Mouse (Mus musculus) splenic B cell, adult 2 months (primary cell): Measurements from ENCODE around the gene Ttll3.

ENCODE experiments used
- DNase-seq: peaks from one replicate; pipeline ENCODE4 v3.0.0-alpha.2; 2011; ENCODE audit warnings: low read depth, low spot score
- H3K27me3 ChIP-seq: 2 replicates; pipeline ENCODE4 v1.6.1; 2012; ENCODE audit warnings: mild to moderate bottlenecking, low read length, moderate library complexity, mixed read lengths; ENCODE audit not compliant: control insufficient read depth, poor library complexity, insufficient read depth, severe bottlenecking
- H3K36me3 ChIP-seq: 2 replicates; pipeline ENCODE4 v1.6.1; 2012; ENCODE audit warnings: mild to moderate bottlenecking, low read length, moderate library complexity, mixed read lengths; ENCODE audit not compliant: control insufficient read depth, poor library complexity, insufficient read depth, severe bottlenecking

Gene Ttll3

DNA sequence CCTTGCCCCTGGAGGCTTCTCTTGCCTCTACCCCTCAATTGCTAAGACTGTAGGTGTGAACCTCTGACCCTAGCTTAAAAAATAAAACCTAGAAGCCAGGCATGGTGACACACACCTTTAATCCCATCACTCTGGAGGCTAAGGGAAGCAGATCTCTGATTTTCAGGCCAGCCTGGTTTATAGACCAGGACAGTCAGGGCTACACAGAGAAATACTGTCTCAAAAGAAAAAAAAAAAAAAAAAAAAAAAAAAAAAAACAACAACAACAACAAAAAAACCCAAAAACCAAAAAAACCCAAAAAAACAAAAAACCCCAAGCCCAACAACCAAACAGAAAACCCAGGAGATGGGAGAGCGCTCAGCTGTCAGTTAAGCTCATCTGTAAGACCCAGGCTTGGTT, 21.5 kb upstream of the Ttll3 start:
- Histone ChIP-seq H3K36me3 (peaks cover 6% of the 10 kb centered on the region; the same call in 1 of the 2 replicates), H3K27me3 (no peaks in the 10 kb centered on the region)
- no peak for DNase-seq

DNA sequence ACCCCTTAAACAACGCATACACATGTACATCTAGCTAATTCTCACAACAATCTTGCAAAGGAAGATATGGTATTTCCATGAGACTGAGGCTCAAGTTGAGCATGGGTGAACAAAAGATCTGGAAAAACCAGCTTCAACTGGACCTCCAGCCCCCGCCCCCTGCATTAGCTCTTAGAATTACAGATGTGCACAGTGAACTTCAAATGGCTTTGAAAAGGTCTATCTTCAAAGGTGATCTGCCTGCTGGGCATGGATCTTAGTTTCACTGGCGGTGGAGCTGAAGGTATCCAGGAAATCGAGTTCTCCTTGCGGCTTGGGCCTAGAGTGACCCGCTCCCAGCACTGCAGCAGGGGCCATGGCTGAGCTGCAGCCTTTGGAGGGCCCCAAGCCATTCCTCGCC, 20.9 kb upstream of the Ttll3 start:
- DNase-seq = no peak
- H3K36me3 ChIP-seq = peaks cover 6% of the 10 kb centered on the region; the same call in 1 of the 2 replicates
- H3K27me3 ChIP-seq = no peaks in the 10 kb centered on the region

DNA sequence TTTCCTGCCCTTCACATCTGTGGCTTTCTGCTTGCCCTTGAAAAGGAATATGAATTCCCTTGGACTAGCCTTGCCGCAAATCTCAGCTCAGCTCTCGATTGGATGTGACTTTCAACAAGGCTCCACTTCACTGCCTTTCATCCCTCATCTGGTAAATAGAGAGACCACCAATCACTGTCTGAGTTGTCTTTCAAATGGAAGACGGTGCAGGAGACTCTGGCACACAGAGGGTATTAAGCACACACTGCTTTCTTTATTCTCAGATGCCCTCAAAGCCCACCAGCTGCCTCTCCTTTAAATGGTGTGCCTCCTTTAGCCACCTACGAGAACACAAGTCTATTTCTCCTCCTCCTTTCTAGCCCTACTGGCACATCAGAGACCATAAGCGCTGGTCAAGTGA, 20.5 kb upstream of the Ttll3 start:
- peaks cover 6% of the 10 kb centered on the region; the same call in 1 of the 2 replicates for H3K36me3 ChIP-seq
- no peaks in the 10 kb centered on the region for H3K27me3 ChIP-seq
- no peak for DNase-seq

DNA sequence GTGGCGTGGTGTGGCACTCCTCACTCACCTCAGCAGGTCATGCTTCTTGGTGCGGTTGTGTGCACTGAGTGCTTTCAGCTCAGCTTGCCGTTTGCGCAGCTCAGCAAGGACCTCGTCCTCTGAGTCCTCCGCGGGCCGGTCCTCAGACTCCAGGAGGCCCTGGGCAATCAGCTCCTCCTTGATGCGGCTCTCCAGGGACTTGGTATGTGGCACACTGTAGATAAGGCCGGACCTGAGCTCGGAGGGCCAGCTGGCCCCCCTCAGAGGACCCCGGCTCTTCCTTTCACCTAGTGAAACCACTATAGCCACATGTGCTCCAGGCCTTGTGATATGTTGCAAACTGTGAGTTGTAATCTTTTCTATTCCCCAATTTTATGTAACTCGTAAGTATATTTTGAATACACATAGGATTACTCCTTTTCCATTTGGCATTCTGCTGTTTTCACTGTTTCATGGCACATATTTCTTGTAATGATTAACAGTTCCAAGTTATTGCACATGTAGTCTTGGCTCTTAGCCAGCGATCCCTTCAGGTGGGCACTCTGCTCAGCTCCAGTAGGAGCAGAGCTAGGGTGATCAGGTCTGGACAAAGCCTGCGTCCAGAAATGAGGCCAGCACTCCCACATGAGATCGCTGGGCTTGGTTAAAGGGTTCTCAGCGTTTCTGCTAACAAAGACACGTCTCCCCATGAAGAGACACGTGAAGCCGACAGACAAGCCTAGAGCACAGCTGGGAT, 18.7 kb upstream of the Ttll3 start:
- H3K27me3 ChIP-seq = no peaks in the 10 kb centered on the region
- no peak for DNase-seq
- H3K36me3 ChIP-seq = peaks cover 8% of the 10 kb centered on the region

DNA sequence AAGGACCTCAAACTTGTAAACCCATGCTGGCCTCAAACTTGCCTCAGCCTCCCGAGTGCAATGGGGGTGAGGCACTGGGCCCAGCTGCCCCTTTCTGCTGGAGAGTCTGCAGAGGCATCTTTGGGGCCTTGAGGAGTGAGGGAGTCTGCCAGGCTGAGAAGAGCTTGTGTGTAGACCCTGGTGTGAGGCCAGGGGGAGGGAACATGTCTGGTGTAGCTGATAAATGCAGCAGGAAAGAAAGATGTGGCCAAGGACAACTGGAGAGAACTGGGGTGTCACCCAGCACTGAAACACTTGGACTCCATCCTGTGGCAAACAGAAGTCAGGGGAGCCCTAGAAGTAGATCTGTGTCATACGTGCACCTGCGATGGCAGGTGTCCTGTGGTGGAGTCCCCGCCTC, 15.6 kb upstream of the Ttll3 start:
- no peak for DNase-seq
- no peaks in the 10 kb centered on the region for H3K27me3 ChIP-seq
- H3K36me3 ChIP-seq = peaks cover 7% of the 10 kb centered on the region

DNA sequence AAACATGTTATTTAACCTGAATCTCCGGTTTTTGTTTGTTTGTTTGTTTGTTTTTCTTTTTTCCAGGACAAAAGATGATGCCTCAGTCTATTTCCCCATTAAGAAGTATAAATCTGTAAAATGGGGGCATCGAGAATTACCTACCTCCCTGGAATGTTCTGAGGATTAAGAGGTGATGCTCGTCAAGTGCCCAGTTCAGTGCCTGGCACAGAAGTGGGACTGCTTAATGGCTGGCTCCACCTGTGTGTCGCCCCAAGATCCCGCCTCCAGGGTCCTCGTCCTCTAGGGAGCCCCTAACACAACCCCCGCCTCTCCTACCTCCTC, 11.9 kb upstream of the Ttll3 start:
- Histone ChIP-seq H3K27me3 (no peaks in the 10 kb centered on the region), H3K36me3 (peaks cover 12% of the 10 kb centered on the region)

DNA sequence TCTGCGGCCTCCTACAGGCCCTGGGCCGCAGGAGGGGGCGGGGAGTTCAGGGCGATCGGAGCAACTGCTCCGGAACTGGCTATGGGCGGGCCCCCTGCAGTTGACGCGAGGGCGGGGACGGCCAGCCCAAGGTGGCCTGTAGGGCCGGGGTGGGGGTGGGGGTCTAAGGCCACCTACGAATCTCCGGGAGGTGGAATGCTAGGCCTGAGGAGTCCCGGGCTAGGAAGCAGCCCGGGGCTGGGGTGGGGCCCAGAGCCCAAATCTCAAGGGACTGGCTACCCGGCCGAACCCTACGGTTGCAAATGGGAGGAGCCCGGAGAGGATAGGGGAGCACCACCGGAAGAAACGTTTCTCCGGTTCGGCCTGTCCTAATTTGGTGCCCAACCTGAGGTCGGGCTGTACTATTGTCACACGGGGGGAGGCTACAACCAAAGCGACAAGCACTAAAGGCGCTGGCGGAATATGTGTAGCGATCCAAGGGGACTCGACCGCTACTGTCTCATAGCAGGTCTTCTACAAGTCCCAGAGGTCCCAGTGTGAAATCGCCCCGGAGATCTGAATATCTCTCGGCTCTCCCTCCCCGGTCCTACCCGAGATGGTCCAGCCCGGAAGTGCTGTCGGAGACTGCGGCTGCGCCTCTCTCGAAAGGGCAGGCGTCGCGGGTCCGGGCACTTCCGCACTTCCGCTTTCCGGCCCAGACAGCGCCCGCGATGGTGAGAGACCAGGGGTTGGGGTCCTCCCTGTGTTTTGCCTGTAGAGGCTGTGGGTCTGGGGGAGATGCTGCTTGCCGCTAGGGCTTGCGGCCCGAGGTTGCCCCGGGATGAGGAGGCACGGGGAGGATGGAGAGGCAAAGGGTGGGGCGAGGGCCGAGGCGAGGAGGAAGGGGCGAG, 11.3 kb upstream of the Ttll3 start, which contains the start of the genes Tada3 and Arpc4:
Gene Tada3, minus strand, starts transcription at position 388 of the 890 bp plus-strand sequence.
Gene Arpc4, plus strand, starts transcription at position 620 of the 890 bp plus-strand sequence.
- H3K36me3 ChIP-seq = peaks cover 13% of the 10 kb centered on the region

More for the DNA sequence above, 11.9 kb upstream of the Ttll3 start:
- DNase-seq = no peak

DNA sequence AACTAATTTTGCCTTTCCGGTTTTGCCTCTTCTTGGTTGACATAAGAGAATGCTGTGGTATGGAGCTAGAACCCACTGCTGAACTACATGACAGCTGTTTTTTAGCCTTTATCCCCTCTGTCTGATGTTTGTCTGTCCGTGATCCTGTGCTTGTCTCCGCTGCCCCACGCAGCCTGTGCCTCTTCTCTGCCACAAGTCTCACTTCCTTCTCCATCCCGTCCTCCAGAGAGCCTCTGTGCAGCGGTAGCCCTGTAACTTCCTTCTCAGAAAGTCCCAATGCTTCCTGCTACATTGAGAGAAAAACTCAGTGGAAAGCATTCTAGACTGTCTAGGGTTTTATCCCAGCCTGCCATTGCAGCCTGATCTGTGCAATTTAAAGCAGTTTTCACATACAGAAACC, 9.8 kb upstream of the Ttll3 start:
- DNase-seq = peak; percentile 58
- Histone ChIP-seq H3K27me3 (no peaks in the 10 kb centered on the region), H3K36me3 (peaks cover 18% of the 10 kb centered on the region)

More for the DNA sequence above, 11.3 kb upstream of the Ttll3 start, which contains the start of the genes Tada3 and Arpc4:
- DNase-seq = peak; percentile 95
- H3K27me3 ChIP-seq = no peaks in the 10 kb centered on the region

DNA sequence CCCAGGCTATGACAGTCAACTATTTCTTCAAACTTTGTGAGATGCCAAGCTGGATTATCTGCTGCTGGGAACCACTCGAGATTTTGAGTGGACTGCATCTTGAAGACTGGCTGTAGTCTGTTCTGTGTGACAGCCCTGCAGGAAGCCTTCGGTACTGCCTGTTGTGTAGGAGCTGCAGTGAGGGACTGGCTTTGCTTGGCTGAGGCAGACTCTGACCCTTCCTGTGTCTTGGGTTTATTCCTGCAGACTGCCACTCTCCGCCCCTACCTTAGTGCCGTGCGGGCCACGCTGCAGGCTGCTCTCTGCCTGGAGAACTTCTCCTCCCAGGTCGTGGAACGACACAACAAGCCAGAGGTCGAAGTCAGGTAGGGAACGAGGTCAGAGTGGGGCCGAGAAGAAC, 8.6 kb upstream of the Ttll3 start:
- DNase-seq = no peak
- H3K36me3 ChIP-seq = peaks cover 23% of the 10 kb centered on the region
- H3K27me3 ChIP-seq = no peaks in the 10 kb centered on the region

DNA sequence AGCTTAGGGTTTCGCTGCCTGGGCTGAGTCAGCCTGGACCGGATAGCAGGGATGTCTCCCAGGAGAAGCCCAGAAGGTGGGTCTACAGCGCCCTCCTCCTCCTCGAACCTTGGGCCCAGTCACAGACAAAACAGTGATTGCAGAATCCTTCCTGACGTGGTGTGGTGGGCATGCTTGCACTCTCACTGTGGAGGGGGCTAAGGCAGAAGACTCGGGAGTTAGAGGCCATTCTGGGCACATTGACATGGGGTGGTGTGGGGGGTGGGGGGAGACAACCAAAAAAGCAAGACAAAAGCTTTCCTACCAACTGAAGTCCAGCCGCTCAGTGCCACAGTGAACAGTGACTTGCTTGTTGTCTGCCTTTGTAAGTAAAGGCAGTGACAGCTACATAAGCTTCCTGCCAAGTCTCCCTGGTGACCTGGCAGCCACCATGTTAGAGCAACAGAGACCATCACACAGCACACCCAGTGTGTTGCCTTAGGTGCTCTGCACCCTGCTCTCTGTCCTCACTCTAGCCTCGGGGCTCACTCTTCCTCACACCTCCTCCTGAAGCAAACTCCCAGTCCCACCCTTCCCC, 4.6 kb upstream of the Ttll3 start:
- H3K36me3 ChIP-seq = peaks cover 31% of the 10 kb centered on the region
- no peaks in the 10 kb centered on the region for H3K27me3 ChIP-seq
- DNase-seq = no peak

DNA sequence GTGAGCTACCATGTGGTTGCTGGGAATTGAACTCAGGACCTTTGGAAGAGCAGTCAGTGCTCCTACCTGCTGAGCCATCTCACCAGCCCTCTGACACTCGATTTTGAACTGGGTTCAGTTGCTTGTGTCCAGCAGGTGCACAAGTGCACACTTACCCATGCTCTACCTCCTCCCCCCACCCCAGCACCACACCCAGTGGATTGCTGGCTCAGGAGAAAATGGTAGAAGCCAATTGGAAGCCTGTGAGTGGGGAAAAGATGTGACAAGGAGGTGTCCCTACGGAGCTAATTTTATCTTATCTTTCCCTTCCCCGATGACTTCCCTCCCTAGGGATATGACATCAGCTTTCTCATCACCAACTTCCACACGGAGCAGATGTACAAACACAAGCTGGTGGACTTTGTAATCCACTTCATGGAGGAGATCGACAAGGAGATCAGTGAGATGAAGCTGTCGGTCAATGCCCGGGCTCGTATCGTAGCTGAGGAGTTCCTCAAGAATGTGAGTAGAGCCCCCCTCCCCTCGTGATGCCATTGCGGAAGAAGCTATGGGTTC, 3.8 kb upstream of the Ttll3 start:
- Histone ChIP-seq H3K27me3 (no peaks in the 10 kb centered on the region), H3K36me3 (peaks cover 34% of the 10 kb centered on the region)
- no peak for DNase-seq

DNA sequence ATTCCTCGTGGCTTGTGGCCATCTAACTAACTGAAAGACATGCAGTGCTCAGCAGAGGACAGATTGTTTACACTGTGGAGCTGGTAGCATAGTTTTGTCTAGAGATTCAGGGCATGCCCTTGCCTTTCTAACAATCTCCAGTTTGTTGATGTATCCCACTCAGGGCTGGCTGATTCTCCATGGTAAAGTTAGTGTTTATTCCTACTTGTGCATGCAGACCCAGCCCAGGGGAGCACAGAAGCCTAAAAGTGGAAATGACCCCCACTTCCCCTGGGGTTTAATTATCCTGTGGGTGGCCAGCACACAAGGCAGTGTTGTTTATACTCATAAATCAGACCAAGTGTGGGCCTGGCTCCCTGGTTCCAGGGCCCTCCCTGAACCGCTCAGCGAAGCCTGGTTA, 3.0 kb upstream of the Ttll3 start:
- Histone ChIP-seq H3K36me3 (peaks cover 31% of the 10 kb centered on the region), H3K27me3 (no peaks in the 10 kb centered on the region)
- no peak for DNase-seq

DNA sequence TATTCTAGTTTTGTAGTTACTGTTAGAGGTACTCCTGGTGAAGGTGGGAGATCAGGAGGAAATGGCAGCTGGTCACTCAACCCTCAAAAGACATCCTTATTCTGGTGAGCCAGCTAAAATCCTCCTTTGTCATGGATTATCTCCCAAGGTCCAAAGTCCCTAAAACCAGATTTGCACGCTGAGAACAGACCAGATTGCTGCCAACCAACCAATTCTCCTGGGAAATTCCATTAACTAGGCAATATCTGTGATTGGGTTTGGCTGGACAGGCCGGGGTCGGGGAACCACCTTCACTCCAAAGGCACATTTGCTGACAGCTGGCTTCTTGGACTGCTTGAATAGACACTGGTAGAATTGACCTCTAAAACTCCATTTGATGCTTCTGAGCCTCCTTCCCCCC, 1.7 kb downstream of the Ttll3 start:
- peaks cover 12% of the 10 kb centered on the region for H3K36me3 ChIP-seq
- no peak for DNase-seq

DNA sequence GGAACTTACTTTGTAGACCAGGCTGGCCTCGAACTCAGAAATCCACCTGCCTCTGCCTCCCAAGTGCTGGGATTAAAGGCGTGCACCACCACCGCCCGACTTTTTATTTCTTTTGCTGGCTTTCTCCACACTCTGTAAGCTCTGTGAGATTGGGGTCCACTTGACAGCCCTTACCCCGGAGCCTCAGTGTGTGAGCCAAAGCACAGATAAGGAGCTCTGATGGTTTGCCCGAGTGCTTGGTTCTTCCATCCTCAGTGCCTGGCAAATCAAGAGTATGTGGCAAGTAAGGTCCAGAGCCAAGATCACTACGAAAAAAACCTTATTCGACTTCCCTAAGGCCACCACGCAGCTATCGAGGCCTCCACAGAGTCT, 2.9 kb downstream of the Ttll3 start:
- H3K36me3 ChIP-seq = peaks cover 12% of the 10 kb centered on the region
- H3K27me3 ChIP-seq = no peaks in the 10 kb centered on the region
- DNase-seq = no peak

More for the DNA sequence above, 1.7 kb downstream of the Ttll3 start:
- H3K27me3 ChIP-seq = no peaks in the 10 kb centered on the region
